Mouse (Mus musculus) retina, postnatal 1 day (tissue): Measurements from ENCODE around the gene Brd7.
A peak's percentile ranks its signal among the peaks of the same experiment; 100 is the strongest.

Source experiments
- DNase-seq: peaks from one replicate; pipeline ENCODE4 v3.0.0-alpha.2; 2012

Gene Brd7

GRCm38 (mm10) chr8:88307736-88308135 lies 54.3 kb downstream of the Brd7 start:
- no peak for DNase-seq

DNA sequence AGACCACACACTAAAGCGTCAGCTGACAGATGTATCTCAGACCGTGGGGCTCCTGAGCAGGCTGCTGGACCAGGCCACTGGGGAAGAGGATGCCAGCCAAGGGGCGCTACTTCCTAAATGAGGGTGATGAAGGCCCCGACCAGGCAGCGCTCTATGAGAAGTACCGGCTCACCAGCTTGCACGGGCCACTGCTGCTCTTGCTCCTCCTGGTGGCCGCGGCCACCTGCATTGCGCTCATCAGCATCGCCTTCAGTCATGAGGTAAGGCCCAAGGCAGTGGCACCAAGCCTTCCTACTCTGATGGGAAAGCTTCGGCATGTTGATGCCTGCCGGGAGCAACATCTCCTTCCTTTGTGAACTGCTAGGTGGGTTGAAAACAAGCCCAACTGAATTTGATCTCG lies 55.5 kb downstream of the Brd7 start:
- peak; percentile 27 for DNase-seq

GRCm38 (mm10) chr8:88305814-88306213 lies 56.2 kb downstream of the Brd7 start:
- DNase-seq, result no peak

DNA sequence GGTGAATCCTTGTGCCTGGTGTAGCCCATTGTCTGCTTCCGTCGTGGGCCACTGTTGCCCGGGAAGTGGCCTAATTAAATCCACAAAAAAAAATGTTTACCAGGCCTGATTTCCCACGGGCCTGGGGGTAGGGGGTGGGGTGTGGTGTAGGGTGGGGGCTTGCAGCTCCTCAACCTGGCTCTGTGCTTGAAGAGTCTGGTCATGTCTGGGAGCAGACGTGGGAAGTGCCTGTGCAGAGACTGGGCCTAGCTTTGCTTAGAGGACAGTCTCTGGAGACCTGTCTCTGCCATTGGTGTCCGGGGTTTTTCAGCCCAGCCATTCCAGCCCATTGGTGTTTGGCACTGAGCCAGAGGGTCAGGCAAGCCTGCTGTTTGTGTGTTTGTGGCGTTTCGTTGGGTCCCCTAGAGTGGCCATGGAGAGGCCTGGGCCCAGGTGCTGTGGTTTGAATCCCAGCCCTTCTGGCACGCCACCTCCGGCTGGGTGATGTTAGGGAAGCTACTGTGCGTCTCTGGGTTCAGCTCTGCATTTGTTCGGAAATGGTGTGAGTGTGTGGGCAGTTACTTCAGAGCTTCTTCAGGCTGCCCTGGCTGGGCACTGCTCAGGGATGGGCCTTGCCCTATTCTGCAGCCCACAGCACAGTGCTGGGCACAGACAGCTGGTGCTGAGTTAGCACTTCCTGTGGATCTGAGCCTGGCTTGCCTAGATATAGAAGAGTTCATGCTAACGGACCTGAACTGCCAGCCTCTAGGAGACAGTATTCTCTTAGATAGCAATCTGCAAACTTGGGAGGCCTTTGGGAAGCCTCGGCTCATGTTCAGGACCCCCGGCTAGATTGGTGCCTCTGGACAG lies 60.2 kb downstream of the Brd7 start:
- DNase-seq, result peak; percentile 76

GRCm38 (mm10) chr8:88299907-88300603 lies 61.9 kb downstream of the Brd7 start:
- no peak for DNase-seq

DNA sequence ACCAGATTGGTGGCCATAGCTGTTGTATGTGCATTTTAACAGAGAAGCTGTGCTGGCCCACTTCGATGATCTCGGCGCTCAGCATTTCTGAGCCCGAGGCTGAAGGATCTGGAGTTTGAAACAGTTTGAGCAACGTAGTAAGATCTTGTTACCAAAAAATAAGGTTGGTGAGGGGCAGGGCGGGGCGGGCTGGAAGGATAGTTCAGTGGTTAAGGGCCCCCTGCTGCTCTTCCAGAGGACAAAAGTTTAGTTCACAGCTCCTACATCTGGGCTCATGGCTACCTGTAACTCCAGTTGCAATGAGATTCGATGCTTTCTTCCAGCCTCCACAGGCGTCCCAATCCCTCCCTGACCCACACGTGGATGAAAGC lies 63.3 kb downstream of the Brd7 start:
- no peak for DNase-seq

DNA sequence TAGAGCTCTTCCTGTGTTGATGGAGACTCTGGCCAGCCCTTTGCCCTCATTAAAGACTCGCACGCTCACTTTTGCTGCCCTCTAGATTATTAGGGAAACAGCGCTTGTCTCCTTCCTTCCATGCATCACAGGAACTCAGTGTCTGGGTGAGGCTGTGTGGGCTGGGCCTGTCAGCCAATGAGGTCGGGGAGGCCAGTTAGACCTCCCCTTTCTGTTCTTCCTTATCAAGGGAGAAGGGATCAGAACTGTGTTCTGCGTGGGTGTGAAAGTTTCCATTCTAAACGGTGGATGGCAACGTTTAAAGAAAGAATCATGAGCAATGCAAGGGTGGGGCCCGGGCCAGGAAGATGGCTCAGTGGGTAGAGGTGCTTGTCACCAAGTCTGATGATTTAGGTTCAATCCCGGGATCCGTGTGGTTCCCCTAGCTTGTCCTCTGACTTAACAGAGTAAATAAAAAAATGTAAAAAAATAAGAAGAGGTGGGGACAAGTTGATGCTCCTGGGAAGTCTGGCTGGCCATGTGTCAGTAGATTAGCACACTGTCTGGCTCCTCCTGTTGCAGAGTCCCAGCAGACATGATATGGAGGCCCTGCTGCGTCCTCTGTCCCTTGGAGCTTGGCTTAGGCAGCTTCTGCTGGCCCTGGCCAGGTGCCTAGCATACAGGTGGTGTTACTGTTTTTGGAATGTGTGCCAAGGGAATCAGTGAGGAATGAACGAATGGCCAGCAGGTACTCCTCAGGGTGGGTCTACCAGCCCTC lies 63.8 kb downstream of the Brd7 start:
- DNase-seq, result peak; percentile 39

DNA sequence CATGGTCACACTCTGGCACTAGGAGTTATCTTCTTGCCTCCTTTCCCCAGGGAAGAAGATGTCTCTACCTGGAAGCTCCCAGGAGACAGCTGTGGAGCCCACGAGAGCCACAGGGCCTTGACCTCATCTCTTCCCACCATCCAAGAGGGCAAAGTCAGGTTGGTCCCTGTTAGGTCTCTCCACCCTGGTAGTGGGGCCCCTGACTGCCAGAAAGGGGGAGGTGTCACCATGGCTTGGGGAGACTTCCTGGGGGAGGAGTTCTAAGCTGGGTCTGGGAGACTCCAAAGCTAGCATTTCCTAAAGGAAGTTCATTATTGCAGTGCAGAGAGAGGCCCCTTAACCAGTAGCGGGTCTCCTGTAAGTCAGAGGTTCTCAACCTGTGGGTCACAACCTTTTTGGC lies 67.0 kb downstream of the Brd7 start:
- no peak for DNase-seq

DNA sequence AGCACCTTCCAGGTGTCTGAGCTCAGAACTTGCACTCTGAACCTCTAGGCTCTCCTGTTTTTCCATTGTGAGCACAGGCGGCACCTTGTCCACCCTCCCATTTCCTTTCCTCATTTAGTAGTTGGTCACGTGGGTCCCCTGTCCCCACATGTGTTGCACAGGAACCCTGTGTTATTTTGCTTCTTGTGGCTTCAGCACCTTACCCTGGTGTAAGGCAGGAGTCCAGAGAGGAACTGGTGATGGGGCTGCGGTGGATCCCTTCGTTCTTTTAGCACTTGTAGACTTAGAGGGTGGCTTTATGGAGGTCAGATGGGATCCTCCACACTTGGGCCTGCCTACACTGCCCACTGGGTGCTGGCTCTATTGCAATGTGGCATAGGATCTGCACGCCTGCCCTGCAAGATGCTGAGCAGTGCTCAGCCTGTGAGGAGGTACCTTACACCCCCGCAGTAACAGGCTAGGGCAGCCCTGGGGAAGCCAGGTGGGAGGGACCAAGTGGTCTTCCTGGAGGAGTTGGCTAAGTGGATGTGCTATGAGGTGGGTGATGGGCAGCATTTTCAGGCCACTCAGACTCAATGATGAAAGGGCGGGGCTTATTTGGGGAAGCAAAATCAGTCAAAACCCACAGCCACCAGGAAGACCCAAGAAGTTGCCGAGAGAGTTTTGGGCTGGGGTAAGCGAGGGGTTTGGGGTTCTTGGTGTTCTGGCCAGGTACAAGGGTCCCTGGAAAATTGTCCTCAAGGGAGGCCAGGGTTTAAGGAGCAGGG lies 68.2 kb downstream of the Brd7 start:
- no peak for DNase-seq

DNA sequence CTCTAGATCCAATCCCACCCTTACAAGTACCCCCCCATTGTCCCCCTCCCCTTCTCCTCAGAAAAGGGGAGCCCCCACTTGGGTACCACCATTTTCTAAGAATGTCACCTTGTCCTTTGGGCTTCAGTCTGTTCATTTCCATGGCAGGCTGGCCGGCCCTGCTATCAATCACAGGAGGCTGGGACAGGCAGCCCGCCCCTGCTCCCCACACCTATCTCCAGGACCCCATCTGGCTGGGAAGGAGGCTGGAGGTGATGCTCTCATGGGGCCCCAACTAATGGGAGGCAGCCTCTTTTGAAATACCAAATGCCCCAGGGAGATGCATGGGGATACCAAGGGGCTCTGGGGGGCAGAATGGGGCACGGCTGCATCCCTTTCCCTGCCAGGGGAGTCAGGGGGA lies 69.1 kb downstream of the Brd7 start:
- no peak for DNase-seq

DNA sequence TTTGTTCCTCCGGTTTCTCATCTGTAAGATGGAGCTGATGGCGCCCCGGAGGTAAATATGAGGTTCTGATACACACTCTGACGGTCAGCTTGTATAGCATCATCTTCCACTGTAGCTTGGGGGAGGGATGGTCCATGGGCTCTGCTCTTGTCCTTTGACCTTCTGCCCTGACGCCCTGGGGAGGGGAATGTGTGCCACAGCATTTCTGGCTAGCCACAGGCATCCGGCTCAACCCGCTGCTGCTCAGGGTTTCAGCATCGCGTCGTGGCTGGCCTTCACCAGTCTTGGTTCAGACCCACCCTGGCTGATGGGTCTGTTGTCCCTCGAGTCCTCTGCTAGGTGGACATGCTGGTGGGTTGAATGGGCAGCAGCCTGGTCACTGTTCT lies 70.7 kb downstream of the Brd7 start:
- DNase-seq, result no peak

DNA sequence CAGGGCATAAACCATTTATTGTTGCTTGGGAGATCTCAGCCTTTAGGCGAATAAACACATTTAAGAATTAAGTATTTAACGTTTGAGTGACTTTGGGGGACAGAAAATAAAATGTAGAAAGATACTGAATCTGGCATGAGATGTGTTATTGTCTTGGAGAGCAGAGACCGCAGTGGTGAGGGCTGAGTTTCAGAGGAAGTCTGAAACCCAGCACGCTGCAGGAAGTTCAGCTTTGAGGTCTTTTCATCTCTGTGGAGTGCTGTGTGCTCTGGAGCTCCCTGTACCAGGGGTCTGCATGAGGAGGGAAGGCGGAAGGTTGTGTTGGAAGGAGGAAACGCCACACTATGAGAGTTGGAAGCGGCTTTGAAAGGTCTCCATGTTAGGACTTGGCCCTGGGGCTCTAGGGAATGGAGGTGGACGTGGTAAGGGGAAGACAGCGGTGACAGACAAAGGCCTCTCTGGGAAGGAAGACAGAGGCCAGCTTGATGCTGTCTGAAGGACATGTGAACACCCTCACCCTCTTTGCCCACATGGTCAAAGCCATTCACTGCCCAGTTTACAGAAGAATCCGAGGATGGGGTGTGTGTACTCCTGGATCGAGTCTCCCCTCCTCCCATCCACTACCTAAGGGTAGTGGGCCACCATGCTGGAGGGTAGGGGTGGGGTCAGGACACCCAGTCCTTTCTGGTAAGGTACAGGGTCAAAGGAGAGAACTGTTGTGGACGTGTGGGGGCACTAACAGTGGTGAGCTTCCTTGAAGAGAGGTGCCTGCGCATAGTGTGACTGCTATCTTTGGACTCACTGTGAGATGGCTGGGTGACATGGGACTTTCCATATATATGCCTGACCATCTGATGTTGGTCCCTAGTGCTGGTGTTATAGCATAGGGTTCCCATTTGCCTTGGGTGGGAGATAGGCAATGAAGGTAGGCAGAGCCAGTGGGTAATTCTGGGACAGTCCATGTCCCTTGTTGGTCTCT lies 71.4 kb downstream of the Brd7 start:
- no peak for DNase-seq

DNA sequence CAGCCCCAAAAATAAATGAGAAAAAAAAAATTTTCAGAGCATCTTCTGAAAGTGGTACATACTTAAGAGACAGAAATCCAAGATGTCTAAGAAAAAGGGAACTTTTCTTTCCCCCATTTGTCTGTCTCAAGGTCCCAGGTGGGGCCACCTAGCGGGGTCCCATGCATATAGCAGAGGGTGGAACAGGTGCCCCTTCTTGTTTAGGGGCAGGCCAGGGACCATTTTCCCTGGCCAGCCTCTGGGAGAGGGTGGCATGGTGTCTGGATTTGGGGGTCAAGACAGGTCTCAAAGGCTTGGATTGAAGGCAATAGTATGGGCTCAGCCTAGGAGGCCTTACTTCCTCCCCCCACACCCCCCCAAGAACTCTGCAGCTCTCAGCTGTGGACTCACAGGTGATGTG lies 72.1 kb downstream of the Brd7 start:
- DNase-seq, result no peak

- no peak for DNase-seq
These were observed 73.3 kb downstream of the Brd7 start for GRCm38 (mm10) chr8:88288622-88289242.

DNA sequence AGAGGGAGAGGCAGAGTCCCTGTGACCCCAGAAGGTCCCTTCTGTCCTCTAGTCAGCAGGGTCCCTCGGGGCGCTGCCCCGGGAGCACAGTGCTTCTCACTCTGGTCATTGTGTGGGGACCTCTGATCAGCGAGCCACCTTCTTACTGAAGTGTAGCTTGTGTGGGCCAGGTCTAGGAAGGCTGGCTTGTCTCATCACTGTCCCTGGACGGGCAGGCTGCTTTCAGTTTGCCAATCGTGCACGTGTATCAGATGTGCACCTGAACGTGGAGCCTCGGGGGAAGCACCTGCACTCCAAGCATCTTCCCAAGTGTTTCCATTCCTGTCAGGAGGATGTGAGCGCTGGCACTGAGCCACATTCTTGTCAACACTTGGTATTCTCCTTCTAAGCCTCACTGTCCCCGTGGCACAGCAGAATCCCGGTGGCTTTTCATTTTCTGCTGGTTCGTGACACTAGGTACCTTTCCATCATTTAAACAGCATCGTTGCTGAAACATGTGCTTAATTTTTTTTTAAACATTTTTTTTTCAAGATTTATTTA lies 75.5 kb downstream of the Brd7 start:
- DNase-seq, result no peak

DNA sequence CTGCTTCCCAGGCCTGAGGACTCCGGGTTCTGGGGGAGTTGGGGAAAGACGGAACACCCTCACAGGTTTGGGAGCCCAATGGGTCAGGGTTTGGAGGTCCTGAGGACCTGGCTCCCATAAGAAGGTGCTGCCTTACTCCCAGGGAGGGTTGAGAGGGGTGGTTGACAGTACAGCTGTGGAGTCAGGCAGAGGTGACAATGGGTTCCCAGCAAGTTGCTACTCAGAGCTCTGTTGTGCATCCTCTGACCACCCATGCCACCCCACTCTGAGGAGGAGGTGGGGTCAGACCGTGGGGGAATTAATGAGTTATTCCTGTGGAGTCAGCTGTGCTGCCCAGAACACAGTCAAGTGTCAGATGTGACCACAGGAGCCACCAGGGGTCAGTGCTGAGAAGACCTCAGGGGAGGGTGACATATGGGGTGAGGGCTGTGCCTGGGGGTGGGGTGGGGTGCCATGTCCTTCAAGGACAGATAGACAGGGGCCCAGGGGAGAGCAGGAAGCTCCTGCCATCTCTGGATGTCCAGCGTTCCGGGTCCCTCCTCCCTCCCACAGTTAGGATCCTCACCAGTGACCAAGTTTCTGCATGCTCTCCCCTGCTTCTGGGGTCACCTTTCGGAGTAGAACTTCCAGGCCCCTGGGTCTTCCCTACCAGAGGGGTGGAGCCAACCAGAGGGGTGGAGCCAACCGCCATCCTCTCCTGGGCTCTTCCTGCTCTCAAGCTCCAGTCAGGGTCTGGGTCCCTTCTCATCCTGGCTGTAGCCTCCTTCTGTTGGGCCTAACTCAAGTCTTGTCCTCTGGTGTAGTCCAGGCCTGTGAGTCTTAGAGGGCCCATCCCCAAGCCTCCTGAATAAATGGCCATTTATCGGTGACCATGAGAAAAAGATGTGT lies 76.3 kb downstream of the Brd7 start:
- peak; percentile 39 for DNase-seq

GRCm38 (mm10) chr8:88284738-88285137 lies 77.3 kb downstream of the Brd7 start:
- DNase-seq, result peak; percentile 71

- DNase-seq, result no peak
These were observed 78.5 kb downstream of the Brd7 start for GRCm38 (mm10) chr8:88283243-88284115.

DNA sequence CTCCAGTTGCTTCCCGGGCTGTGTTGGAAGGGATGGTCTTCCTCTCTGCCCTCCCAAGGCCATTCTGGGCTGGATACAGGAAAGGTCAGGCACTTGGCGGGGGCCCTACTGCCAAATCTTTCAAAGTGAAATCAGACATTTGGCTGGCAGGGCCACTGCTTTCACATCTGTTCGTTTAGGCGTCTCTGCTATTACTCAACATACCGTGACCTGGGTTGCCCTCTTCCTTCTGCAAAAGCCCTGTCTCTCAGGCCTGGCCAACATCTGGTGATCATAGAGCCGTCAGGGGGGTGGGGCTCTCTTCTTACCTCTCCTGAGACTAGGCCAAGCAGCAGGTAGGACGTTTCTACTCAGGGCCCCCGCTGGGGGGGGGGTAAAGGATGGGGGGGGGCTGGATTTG lies 79.3 kb downstream of the Brd7 start:
- DNase-seq, result no peak
